Mouse (Mus musculus): ENCODE data around the gene Ccdc92b.

DNA sequence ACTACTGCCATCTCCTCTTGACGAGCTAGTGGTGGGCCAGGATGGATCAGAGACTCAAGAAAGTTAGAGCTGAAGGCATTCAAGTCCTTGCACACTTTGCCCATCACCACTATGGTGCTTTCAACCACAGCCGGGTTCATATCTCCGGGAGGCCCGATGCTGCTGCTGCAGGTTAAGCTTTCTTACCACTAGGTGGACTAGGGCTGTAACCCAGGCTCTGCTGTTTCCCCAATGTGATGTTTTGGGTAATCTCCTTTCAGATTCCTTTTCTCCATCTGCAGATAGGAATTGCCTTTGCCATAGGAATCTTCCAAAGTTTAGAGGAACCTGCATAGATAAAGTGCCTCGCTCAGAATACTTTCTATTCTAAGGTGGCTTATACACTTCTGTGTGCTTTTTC, 3.8 kb upstream of the Ccdc92b start:
- TF ChIP-seq FLI1 (IDR thresholded peaks at IDR 0.05; ENCODE audit: low read length) (no peak), GATA1 (IDR thresholded peaks at IDR 0.05; ENCODE audit: borderline replicate concordance, low read length) (no peak)
